Mouse (Mus musculus): Measurements from ENCODE around the gene Acp1. TPM values are rescaled to one million over a fixed set of nuclear protein-coding genes. Genes with fewer than 3 reads are reported as not detected.

Acp1 gene
- total RNA-seq (2014; fragmentation: Nextera tagmentation) (85.7 and 114 TPM in 2 replicates), total RNA-seq (2017) (124 and 143 TPM in 2 replicates)

GRCm38 (mm10) chr12:30911261-30912047 lies at the start of gene Acp1, which contains the start of gene Sh3yl1:
Gene Acp1 (minus strand): TSS chr12:30911589.
Gene Sh3yl1 (plus strand): TSS chr12:30911668.
- peak; percentile 91 for ATAC-seq (replicated peaks; ENCODE audit: low FRiP score, low TSS enrichment, poor library complexity, severe bottlenecking)

GRCm38 (mm10) chr12:30944197-30944596 lies 32.8 kb upstream of the Acp1 start:
- ATAC-seq (replicated peaks; ENCODE audit: low FRiP score, low TSS enrichment, poor library complexity, severe bottlenecking), result no peak

- no peak for ATAC-seq (replicated peaks; ENCODE audit: low FRiP score, low TSS enrichment, poor library complexity, severe bottlenecking)
Measured at GRCm38 (mm10) chr12:30943057-30943986, 31.9 kb upstream of the Acp1 start.

GRCm38 (mm10) chr12:30936899-30937298 lies 25.5 kb upstream of the Acp1 start:
- no peak for ATAC-seq (replicated peaks; ENCODE audit: low FRiP score, low TSS enrichment, poor library complexity, severe bottlenecking)

DNA sequence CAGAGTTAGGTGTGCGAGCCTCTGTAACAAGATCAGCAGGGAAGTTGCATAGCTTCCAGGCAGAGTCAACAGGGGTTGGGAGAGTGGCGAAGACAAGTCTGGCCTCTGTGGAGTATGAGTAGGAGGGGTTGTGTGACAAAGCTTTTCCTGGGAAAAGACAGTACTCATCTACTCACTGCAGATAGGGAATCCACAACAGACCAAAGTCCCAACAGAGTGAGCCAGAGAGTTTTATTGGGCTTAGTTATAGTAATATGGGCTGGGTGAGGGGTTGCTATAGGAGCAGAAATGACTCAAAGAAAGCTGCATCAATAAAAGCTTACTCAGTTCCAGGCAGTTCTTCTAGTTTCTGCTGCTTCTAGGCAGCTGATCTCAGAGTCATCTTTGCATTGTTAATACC lies 21.9 kb upstream of the Acp1 start:
- ATAC-seq (replicated peaks; ENCODE audit: low FRiP score, low TSS enrichment, poor library complexity, severe bottlenecking), result no peak

DNA sequence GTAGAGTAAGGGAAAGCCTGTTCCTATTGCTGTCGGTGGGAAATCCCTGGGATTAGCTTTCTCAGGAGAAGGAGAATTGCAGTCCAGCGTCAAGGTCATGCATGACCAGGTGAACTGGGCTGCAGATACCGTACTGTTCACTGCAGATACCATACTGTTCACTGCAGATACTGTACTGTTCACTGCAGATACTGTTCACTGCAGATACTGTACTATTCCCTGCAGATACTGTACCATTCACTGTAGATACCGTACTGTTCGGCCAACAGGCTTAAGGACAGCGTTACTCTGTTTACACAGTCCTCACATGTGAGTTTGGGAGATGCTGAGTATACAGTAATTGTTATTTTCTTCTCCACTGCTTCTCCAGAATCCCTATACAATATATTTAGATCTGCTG lies 16.8 kb upstream of the Acp1 start:
- no peak for ATAC-seq (replicated peaks; ENCODE audit: low FRiP score, low TSS enrichment, poor library complexity, severe bottlenecking)

GRCm38 (mm10) chr12:30922401-30922800 lies 11.0 kb upstream of the Acp1 start:
- peak; percentile 55 for ATAC-seq (replicated peaks; ENCODE audit: low FRiP score, low TSS enrichment, poor library complexity, severe bottlenecking)

DNA sequence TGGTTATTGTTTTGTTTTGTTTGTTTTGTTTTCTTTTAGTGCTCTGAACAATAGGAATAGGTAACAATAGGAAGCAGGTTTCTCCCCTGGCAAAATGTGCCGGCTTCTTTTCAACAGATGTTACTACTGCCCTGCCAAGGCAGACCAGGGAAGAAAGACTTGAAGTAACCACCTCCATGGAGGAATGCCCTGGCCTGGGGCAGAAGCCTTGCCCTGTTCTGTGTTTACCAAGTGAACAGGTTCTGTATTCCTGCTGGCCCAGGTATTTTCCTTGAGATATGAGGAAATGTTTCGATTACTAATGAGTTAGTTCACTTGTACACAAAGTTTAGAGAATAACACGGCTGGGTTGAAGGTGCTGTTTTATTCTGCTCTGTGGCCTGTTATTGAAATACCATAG lies 1.5 kb upstream of the Acp1 start:
- no peak for ATAC-seq (replicated peaks; ENCODE audit: low FRiP score, low TSS enrichment, poor library complexity, severe bottlenecking)

GRCm38 (mm10) chr12:30912048-30912381 lies 626 bp upstream of the Acp1 start:
- ATAC-seq (replicated peaks; ENCODE audit: low FRiP score, low TSS enrichment, poor library complexity, severe bottlenecking), result 0 out of 2 replicates have a peak, but pooled peaks have one; percentile 5

GRCm38 (mm10) chr12:30910860-30911259 lies 529 bp downstream of the Acp1 start:
- ATAC-seq (replicated peaks; ENCODE audit: low FRiP score, low TSS enrichment, poor library complexity, severe bottlenecking), result no peak

DNA sequence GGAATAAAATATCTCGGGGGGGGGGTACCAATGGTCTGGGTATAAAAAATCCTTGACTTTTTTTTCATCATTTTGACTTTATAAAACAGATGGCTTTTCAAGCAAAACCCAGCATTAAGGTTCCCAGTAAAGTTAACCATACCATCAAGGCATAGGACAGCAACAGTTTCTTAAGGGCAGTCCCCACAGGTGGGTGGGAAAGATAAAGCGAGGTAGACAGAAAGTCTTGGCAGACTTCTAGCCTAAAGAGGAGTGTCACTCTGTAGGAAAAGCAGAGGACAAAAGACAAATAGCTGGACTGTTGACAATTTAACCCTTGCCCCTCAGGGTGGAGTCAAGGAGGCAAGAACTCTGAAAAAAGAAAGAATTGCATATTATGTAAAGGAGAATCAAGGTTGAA lies 1.5 kb downstream of the Acp1 start:
- ATAC-seq (replicated peaks; ENCODE audit: low FRiP score, low TSS enrichment, poor library complexity, severe bottlenecking), result peak; percentile 76

DNA sequence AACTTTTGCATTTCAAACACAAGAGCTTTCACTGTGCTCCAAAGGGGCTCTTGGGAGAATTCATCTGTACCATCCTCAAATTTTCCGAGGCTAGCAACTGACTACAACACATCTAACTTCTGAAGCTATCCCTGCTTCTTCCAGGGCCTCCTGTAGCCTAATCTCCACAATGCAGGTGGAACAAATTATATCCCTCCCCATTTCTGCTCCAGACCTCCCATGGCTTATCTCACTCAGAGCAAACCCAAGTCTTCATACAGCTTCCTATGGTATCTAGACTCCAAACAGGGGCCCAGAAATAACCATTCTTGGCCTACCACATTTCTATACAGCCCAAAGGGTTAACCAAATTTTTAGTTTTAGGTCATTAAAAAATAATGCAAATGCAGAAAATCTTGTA lies 2.7 kb downstream of the Acp1 start:
- peak; percentile 57 for ATAC-seq (replicated peaks; ENCODE audit: low FRiP score, low TSS enrichment, poor library complexity, severe bottlenecking)

GRCm38 (mm10) chr12:30897039-30897438 lies 14.3 kb downstream of the Acp1 start:
- ATAC-seq (replicated peaks; ENCODE audit: low FRiP score, low TSS enrichment, poor library complexity, severe bottlenecking), result peak; percentile 70; the same call in 1 of the 2 replicates

DNA sequence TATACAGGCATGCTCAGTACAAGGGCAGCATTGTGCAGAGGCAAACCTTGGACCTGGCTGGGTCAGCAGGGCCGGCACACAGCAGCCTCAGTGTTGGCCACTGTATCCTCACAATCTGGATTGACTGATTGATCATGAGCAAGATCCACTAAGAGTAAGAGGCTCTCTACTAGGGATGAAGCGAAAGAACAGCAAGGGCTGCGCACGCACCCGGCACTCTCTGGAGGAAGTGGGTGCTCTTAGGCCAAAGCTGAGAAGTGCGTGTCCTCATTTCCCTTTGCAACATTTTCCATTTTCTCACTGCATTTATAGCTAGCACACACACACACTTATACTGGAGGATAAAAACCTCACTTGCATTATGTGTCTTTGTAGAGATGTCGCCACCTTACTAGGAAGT lies 20.0 kb downstream of the Acp1 start:
- no peak for ATAC-seq (replicated peaks; ENCODE audit: low FRiP score, low TSS enrichment, poor library complexity, severe bottlenecking)

DNA sequence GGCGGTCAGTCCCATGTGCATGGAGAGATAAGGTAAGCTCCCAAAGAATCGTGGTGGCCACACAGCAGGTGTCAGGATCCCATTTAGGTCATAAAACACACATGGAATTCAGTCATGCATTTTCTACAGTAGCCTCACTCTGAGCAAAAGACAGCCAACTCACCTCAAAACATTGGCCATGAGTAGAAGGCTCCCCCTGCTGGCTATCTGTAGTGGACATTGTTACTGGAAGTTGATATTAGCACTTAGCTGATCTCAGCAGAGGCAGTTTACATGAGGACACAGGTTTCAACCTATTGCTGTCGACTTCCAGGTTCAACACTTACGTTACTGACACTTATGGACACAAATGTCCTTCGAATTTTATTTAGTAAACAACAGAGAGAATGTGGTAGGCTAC lies 21.3 kb downstream of the Acp1 start:
- ATAC-seq (replicated peaks; ENCODE audit: low FRiP score, low TSS enrichment, poor library complexity, severe bottlenecking), result peak; percentile 90

GRCm38 (mm10) chr12:30888003-30888402 lies 23.4 kb downstream of the Acp1 start:
- ATAC-seq (replicated peaks; ENCODE audit: low FRiP score, low TSS enrichment, poor library complexity, severe bottlenecking), result no peak; the same call in 1 of the 2 replicates

GRCm38 (mm10) chr12:30885891-30886290 lies 25.5 kb downstream of the Acp1 start:
- ATAC-seq (replicated peaks; ENCODE audit: low FRiP score, low TSS enrichment, poor library complexity, severe bottlenecking), result no peak

DNA sequence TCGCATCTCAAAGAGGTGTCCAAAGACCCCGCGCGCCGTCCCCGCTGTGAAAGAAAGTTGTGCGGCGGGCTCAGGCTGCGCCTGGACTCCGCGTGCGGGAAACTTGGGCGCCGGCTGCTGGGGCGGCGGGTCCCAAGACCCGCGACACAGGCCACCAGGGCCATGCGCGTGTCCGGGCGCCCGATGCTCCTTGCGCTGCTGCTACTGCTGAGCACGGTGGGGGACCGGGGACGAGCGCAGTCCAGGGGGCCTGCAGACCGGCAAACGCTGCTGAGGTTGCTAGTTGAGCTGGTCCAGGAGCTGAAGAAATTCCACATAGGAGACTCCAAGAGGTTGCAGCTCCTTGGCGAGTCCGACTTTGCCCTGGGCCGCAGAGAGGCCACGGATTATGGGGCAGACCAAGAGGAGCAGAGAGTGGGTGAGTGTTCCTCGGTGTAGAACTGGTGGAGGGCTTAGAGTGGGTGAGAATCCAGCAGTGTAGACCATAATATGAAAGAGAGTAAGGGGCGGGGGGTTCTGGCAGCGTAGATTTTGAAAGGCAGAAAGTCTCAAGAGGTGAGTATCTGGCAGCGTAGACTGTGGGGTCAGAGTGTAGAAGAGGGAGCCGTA lies 26.7 kb downstream of the Acp1 start:
- 0 out of 2 replicates have a peak, but pooled peaks have one; percentile 27 for ATAC-seq (replicated peaks; ENCODE audit: low FRiP score, low TSS enrichment, poor library complexity, severe bottlenecking)

DNA sequence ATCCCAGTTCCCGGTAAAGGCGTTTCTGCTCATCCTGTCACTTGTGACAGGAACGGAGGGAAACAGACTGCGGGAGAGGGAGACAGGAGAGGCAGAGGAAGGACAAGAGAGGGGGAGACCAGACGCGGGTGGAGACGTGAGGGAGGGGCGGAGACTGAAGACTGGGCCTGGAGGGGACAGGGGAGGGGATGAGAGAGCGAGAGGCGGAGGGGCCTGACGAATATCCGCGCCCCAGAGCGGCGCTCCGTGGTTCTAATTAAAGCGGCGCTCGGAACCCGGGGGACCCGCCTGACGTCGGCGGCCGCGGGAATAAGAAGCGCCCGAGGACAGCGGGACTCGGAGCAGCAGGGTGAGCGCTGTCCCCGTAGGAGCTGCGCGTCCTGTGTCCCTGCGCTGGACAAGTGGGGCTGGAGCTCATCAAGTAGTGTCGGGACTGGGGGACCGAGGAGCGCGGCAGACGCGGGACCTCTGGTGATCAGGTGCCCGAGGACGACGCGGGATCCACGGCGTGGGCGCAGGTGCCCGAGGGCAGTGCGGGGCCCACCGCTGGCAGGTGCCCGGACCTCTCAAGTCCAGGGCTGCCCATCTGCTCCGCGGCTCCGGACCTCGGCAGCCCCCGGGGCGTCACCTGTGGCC lies 27.3 kb downstream of the Acp1 start, which contains the start of gene Alkal2:
TSS of gene Alkal2 (plus strand) at position 337 of the 636 bp plus-strand sequence.
- peak; percentile 17; the same call in 1 of the 2 replicates for ATAC-seq (replicated peaks; ENCODE audit: low FRiP score, low TSS enrichment, poor library complexity, severe bottlenecking)

Data from megakaryocyte-erythroid progenitor cell, adult 5-6 weeks (primary cell).